Mouse (Mus musculus) gastrocnemius, adult 8-10 months (tissue): ENCODE data around the gene Gm10720. TPM values are rescaled to one million over a fixed set of nuclear protein-coding genes. Genes with fewer than 3 reads are reported as not detected.
"Not testable (repeated sequence)": the region's sequence is repeated elsewhere in the genome, so short reads cannot be mapped to it uniquely, and the experiment has no call there.

Experiments
- DNase-seq, 2 experiments: peaks; one replicate each; pipeline ENCODE4 v3.0.0; 2022; ENCODE audit warnings: low spot score in 2 of 2
- total RNA-seq, 4 experiments: library from RNA; stranded (reverse); gene quantifications; 2 replicates each; pipeline ENCODE4 v1.2.4; 2022

Gene Gm10720
- total RNA-seq, result not detected

DNA sequence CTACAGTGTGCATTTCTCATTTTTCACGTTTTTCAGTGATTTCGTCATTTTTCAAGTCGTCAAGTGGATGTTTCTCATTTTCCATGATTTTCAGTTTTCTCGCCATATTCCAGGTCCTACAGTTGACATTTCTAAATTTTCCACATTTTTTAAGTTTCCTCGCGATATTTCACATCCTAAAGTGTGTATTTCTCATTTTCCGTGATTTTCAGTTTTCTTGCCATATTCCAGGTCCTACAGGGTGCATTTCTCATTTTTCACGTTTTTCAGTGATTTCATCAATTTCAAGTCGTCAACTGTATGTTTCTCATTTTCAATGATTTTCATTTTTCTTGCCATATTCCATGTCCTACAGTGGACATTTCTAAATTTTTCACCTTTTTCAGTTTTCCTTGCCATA lies at the start of gene Gm10720:
Gene Gm10720, plus strand, starts transcription at position 301 of the 400 bp plus-strand sequence.
- DNase-seq, result not testable (repeated sequence)

DNA sequence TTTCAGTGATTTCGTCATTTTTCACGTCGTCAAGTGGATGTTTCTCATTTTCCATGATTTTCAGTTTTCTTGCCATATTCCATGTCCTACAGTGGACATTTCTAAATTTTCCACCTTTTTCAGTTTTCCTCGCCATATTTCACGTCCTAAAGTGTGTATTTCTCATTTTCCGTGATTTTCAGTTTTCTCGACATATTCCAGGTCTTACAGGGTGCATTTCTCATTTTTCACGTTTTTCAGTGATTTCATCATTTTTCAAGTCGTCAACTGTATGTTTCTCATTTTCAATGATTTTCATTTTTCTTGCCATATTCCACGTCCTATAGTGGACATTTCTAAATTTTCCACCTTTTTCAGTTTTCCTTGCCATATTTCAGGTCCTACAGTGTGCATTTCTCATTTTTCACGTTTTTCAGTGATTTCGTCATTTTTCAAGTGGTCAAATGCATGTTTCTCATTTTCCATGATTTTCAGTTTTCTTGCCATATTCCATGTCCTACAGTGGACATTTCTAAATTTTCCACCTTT lies 14.9 kb upstream of the Gm10720 start, which contains the start of gene Gm10722:
Gene Gm10722, plus strand, starts transcription at position 478 of the 528 bp plus-strand sequence.
- peak; percentile 16 to 31 for DNase-seq

DNA sequence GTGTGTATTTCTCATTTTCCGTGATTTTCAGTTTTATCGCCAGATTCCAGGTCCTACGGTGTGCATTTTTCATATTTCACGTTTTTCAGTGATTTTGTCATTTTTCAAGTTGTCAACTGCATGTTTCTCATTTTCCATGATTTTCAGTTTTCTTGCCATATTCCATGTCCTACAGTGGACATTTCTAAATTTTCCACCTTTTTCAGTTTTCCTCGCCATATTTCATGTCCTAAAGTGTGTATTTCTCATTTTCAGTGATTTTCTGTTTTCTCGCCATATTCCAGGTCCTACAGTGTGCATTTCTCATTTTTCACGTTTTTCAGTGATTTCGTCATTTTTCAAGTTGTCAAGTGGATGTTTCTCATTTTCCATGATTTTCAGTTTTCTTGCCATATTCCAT lies 14.4 kb upstream of the Gm10720 start:
- peak; percentile 55 to 71 for DNase-seq

GRCm38 (mm10) chr9:3001948-3002659 lies 13.3 kb upstream of the Gm10720 start:
- DNase-seq, result peak; percentile 100

DNA sequence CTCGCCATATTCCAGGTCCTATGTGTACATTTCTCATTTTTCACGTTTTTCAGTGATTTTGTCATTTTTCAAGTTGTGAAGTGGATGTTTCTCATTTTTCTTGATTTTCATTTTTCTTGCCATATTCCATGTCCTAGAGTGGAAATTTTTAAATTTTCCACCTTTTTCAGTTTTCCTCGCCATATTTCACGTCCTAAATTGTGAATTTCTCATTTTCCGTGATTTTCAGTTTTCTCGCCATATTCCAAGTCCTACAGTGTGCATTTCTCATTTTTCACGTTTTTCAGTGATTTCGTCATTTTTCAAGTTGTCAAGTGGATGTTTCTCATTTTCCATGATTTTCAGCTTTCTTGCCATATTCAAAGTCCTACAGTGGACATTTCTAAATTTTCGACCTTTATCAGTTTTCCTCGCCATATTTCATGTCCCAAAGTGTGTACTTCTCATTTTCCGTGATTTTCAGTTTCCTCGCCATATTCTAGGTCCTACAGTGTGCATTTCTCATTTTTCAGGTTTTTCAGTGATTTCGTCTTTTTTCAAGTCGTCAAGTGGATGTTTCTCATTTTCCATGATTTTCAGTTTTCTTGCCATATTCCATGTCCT lies 12.6 kb upstream of the Gm10720 start, which contains the start of gene Gm11168:
Gene Gm11168, plus strand, starts transcription at position 553 of the 603 bp plus-strand sequence.
- DNase-seq, result not testable (repeated sequence)

- DNase-seq, result not testable (repeated sequence)
Observed at GRCm38 (mm10) chr9:3006179-3006578, 9.3 kb upstream of the Gm10720 start.

DNA sequence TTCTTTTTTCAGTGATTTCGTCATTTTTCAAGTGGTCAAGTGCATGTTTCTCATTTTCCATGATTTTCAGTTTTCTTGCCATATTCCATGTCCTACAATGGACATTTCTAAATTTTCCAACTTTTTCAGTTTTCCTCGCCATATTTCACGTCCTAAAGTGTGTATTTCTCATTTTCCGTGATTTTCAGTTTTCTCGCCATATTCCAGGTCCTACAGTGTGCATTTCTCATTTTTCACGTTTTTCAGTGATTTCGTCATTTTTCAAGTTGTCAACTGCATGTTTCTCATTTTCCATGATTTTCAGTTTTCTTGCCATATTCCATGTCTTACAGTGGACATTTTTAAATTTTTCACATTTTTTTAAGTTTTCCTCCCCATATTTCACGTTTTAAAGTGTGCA lies 8.8 kb upstream of the Gm10720 start:
- peak; percentile 100 for DNase-seq

GRCm38 (mm10) chr9:3007272-3007671 lies 8.2 kb upstream of the Gm10720 start:
- DNase-seq, result not testable (repeated sequence)

GRCm38 (mm10) chr9:3009331-3009730 lies 6.1 kb upstream of the Gm10720 start:
- not testable (repeated sequence) for DNase-seq

DNA sequence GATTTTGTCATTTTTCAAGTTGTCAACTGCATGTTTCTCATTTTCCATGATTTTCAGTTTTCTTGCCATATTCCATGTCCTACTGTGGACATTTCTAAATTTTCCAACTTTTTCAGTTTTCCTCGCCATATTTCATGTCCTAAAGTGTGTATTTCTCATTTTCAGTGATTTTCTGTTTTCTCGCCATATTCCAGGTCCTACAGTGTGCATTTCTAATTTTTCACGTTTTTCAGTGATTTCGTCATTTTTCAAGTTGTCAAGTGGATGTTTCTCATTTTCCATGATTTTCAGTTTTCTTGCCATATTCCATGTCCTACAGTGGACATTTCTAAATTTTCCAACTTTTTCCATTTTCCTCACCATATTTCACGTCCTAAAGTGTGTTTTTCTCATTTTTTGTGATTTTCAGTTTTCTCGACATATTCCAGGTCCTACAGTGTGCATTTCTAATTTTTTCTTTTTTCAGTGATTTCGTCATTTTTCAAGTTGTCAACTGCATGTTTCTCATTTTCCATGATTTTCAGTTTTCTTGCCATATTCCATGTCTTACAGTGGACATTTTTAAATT lies 3.3 kb upstream of the Gm10720 start:
- not testable (repeated sequence) for DNase-seq

- not testable (repeated sequence) for DNase-seq
Observed at GRCm38 (mm10) chr9:3012733-3013279, 2.6 kb upstream of the Gm10720 start, which contains the start of gene Gm10721. TSS of gene Gm10721 (plus strand) at chr9:3013140.

DNA sequence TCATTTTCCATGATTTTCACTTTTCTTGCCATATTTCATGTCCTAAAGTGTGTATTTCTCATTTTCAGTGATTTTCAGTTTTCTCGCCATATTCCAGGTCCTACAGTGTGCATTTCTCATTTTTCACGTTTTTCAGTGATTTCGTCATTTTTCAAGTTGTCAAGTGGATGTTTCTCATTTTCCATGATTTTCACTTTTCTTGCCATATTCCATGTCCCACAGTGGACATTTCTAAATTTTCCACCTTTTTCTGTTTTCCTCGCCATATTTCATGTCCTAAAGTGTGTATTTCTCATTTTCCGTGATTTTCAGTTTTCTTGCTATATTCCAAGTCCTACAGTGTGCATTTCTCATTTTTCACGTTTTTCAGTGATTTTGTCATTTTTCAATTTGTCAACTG lies 442 bp downstream of the Gm10720 start:
- DNase-seq, result peak in 1 of 2 experiments; percentile 26

- not testable (repeated sequence) for DNase-seq
Observed at GRCm38 (mm10) chr9:3017108-3017507, 1.7 kb downstream of the Gm10720 start, which contains the start of gene Gm10719. TSS of gene Gm10719 (plus strand) at chr9:3017408.

GRCm38 (mm10) chr9:3018944-3019343 lies 3.5 kb downstream of the Gm10720 start:
- DNase-seq, result peak; percentile 28 to 84

GRCm38 (mm10) chr9:3019835-3020727 lies 4.6 kb downstream of the Gm10720 start:
- peak; percentile 88 to 90 for DNase-seq

GRCm38 (mm10) chr9:3022316-3023008 lies 7.0 kb downstream of the Gm10720 start:
- peak; percentile 81 to 91 for DNase-seq

DNA sequence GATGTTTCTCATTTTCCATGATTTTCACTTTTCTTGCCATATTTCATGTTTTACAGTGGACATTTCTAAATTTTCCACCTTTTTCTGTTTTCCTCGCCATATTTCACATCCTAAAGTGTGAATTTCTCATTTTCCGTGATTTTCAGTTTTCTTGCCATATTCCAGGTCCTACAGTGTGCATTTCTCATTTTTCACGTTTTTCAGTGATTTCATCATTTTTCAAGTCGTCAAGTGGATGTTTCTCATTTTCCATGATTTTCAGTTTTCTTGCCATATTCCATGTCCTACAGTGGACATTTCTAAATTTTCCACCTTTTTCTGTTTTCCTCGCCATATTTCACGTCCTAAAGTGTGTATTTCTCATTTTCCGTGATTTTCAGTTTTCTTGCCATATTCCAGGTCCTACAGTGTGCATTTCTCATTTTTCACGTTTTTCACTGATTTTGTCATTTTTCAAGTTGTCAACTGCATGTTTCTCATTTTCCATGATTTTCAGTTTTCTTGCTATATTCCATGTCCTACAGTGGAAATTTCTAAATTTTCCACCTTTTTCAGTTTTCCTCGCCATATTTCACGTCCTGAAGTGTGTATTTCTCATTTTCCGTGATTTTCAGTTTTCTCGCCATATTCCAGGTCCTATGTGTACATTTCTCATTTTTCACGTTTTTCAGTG lies 8.0 kb downstream of the Gm10720 start, which contains the start of gene Gm10718:
Gene Gm10718, plus strand, starts transcription at position 236 of the 673 bp plus-strand sequence.
- peak; percentile 57 to 67 for DNase-seq

DNA sequence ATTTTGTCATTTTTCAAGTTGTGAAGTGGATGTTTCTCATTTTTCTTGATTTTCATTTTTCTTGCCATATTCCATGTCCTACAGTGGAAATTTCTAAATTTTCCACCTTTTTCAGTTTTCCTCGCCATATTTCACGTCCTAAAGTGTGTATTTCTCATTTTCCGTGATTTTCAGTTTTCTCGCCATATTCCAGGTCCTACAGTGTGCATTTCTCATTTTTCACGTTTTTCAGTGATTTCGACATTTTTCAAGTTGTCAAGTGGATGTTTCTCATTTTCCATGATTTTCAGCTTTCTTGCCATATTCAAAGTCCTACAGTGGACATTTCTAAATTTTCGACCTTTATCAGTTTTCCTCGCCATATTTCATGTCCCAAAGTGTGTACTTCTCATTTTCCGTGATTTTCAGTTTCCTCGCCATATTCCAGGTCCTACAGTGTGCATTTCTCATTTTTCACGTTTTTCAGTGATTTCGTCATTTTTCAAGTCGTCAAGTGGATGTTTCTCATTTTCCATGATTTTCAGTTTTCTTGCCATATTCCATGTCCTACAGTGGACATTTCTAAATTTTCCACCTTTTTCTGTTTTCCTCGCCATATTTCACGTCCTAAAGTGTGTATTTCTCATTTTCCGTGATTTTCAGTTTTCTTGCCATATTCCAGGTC lies 8.7 kb downstream of the Gm10720 start:
- DNase-seq, result peak; percentile 100
